Mouse (Mus musculus) pancreas, adult 10 weeks (tissue): ENCODE measurements around the gene Rpp21. TPM values are rescaled to one million over a fixed set of nuclear protein-coding genes. Genes with fewer than 3 reads are reported as not detected.

Experiments used
- polyA plus RNA-seq: library from polyadenylated mRNA; stranded (reverse); fragments of 350-450 nt; fragmentation: Illumina TruSeq; extraction: RNeasy Lipid Tissue Mini Kit (QIAGEN cat#74804); gene quantifications from one replicate; pipeline ENCODE4 v1.2.3, GENCODE M21; 2015; ENCODE audit warnings: low read depth, low replicate concordance; ENCODE audit not compliant: insufficient read depth

The Rpp21 gene
- 31.5 TPM for polyA plus RNA-seq

GRCm38 (mm10) chr17:36257969-36258368, at the start of gene Rpp21:
Gene Rpp21, minus strand, starts transcription at chr17:36258069.

GRCm38 (mm10) chr17:36286390-36286789, 28.5 kb upstream of the Rpp21 start, which contains the start of gene H2-M10.2:
Gene H2-M10.2, minus strand, starts transcription at chr17:36286490.

GRCm38 (mm10) chr17:36271586-36272256, 13.9 kb upstream of the Rpp21 start, which contains the start of gene Trim39:
Gene Trim39, minus strand, starts transcription at chr17:36272247.

Other genes with a start within 250 kb of the Rpp21 start
- gene H2-T24, start 237.5 kb downstream of the Rpp21 start, polyA plus RNA-seq: 3.1 TPM
- 29.4 TPM for gene H2-T23, start 225.2 kb downstream of the Rpp21 start, polyA plus RNA-seq
- gene H2-T22, start 215.3 kb downstream of the Rpp21 start, polyA plus RNA-seq: 16.3 TPM
- gene Gm6034, start 215.1 kb downstream of the Rpp21 start, polyA plus RNA-seq: not detected
- gene Gm11127, start 199.7 kb downstream of the Rpp21 start, polyA plus RNA-seq: not detected
- gene Gm19684, start 136.4 kb downstream of the Rpp21 start, polyA plus RNA-seq: not detected
- not detected for gene Gm7030, start 128.6 kb downstream of the Rpp21 start, polyA plus RNA-seq
- not detected for gene Gm8909, start 89.5 kb downstream of the Rpp21 start, polyA plus RNA-seq
- not detected for gene H2-T3, start 67.8 kb downstream of the Rpp21 start, polyA plus RNA-seq
- 16.5 TPM for gene Trim39, start 14.2 kb upstream of the Rpp21 start, polyA plus RNA-seq
- not detected for gene H2-M10.2, start 28.4 kb upstream of the Rpp21 start, polyA plus RNA-seq
- not detected for gene H2-M10.1, start 68.1 kb upstream of the Rpp21 start, polyA plus RNA-seq
- not detected for gene H2-M10.3, start 110.3 kb upstream of the Rpp21 start, polyA plus RNA-seq
- gene H2-M10.4, start 204.3 kb upstream of the Rpp21 start, polyA plus RNA-seq: not detected